Mouse (Mus musculus): ENCODE results near the gene Chst5.

GRCm38 (mm10) chr8:111891983-111892382, 18.3 kb downstream of the Chst5 start:
- TF ChIP-seq CTCF (IDR thresholded peaks at IDR 0.05; ENCODE audit: low read depth), result no peak
- TF ChIP-seq EP300 (IDR thresholded peaks at IDR 0.05; ENCODE audit: low read depth), result no peak

Data from liver, postnatal 0 days (tissue).